Mouse (Mus musculus): ENCODE results near the gene Cylc2. TPM values are rescaled to one million over a fixed set of nuclear protein-coding genes. Genes with fewer than 3 reads are reported as not detected.

Gene Cylc2
- not detected in 2 replicates for polyA plus RNA-seq (2015; fragmentation: Nextera tagmentation; extraction: Ambion mirVana)

- Histone ChIP-seq H3K9ac (ENCODE audit: low read depth, low read length) (no peak within 1 kb of the TSS), H3K9me3 (replicated peaks; ENCODE audit: control insufficient read depth, low read length, poor library complexity, severe bottlenecking) (no peaks in the 10 kb centered on the region), H3K4me3 (ENCODE audit: low read depth, low read length) (no peak within 1 kb of the TSS), H3K27ac (ENCODE audit: low read length) (no peak within 1 kb of the TSS), H3K27me3 (ENCODE audit: control insufficient read depth, insufficient read depth, low read depth, low read length) (no peaks in the 10 kb centered on the region), H3K36me3 (ENCODE audit: control insufficient read depth, insufficient read depth, low read length) (no peaks in the 10 kb centered on the region), H3K4me1 (ENCODE audit: control insufficient read depth, insufficient read depth, low read length) (no peaks in the 10 kb centered on the region), H3K4me2 (ENCODE audit: low read length) (no peak within 1 kb of the TSS)
- no peak for ATAC-seq
- 78% methylated on average over 1 of the region's 1 CpGs for WGBS
Measured at GRCm38 (mm10) chr4:51216378-51216777, at the start of gene Cylc2. TSS of gene Cylc2 (plus strand) at chr4:51216678.

Data from midbrain, embryonic 16.5 days (tissue).